Mouse (Mus musculus) layer of hippocampus, postnatal 14 days (tissue): Measurements from ENCODE around the gene Kirrel. TPM values are rescaled to one million over a fixed set of nuclear protein-coding genes. Genes with fewer than 3 reads are reported as not detected.
A peak's percentile ranks its signal among the peaks of the same experiment; 100 is the strongest.

Experiments
- DNase-seq, 2 experiments: peaks; one replicate each; pipeline ENCODE4 v3.0.0; 2021 to 2022; ENCODE audit warnings: low spot score in 2 of 2, mixed read lengths in 1 of 2
- total RNA-seq, 2 experiments: library from RNA; stranded (reverse); gene quantifications; 2 replicates each; pipeline ENCODE4 v1.2.3; 2021

Kirrel gene
- total RNA-seq, 2 experiments from 2014 or later, result 4.7 to 4.8 TPM

GRCm38 (mm10) chr3:87087146-87087545 is 87.4 kb downstream of the Kirrel start:
- no peak for DNase-seq

GRCm38 (mm10) chr3:87082235-87082634 is 92.3 kb downstream of the Kirrel start:
- no peak for DNase-seq

- DNase-seq, result no peak
Measured at GRCm38 (mm10) chr3:87079751-87080150, 94.8 kb downstream of the Kirrel start.

- DNase-seq, result no peak
Measured at GRCm38 (mm10) chr3:87079301-87079700, 95.2 kb downstream of the Kirrel start.

GRCm38 (mm10) chr3:87077681-87078080 is 96.9 kb downstream of the Kirrel start:
- DNase-seq, result no peak

- no peak for DNase-seq
Measured at GRCm38 (mm10) chr3:87076899-87077298, 97.6 kb downstream of the Kirrel start.

GRCm38 (mm10) chr3:87076161-87076560 is 98.4 kb downstream of the Kirrel start:
- no peak for DNase-seq

- DNase-seq, result no peak
Measured at GRCm38 (mm10) chr3:87072612-87073515, 101.7 kb downstream of the Kirrel start.

- DNase-seq, result no peak
Measured at GRCm38 (mm10) chr3:87072191-87072590, 102.4 kb downstream of the Kirrel start.

GRCm38 (mm10) chr3:87067396-87067975 is 107.1 kb downstream of the Kirrel start:
- DNase-seq, result no peak

GRCm38 (mm10) chr3:87053939-87054338 is 120.6 kb downstream of the Kirrel start:
- no peak for DNase-seq

GRCm38 (mm10) chr3:87047801-87048200 is 126.7 kb downstream of the Kirrel start:
- DNase-seq, result no peak

GRCm38 (mm10) chr3:87041733-87042132 is 132.8 kb downstream of the Kirrel start:
- no peak for DNase-seq

- no peak for DNase-seq
Measured at GRCm38 (mm10) chr3:87038500-87038899, 136.0 kb downstream of the Kirrel start.

GRCm38 (mm10) chr3:87034061-87034460 is 140.5 kb downstream of the Kirrel start:
- no peak for DNase-seq

- DNase-seq, result peak; percentile 77 to 81
Measured at GRCm38 (mm10) chr3:87033357-87033756, 141.2 kb downstream of the Kirrel start.

GRCm38 (mm10) chr3:87030855-87031254 is 143.7 kb downstream of the Kirrel start:
- DNase-seq, result peak; percentile 62 to 83

Other genes starting within 250 kb of the Kirrel start
- gene Cd1d1, start 175.3 kb downstream of the Kirrel start, total RNA-seq, result 1 to 10 TPM; 2.2 to 2.7 TPM
- 10 to 100 TPM; 32.1 to 35.6 TPM for gene Fcrls, start 89.0 kb upstream of the Kirrel start, total RNA-seq
- under 1 TPM; 0.16 to 0.19 TPM for gene Cd5l, start 183.1 kb upstream of the Kirrel start, total RNA-seq
- gene Fcrl1, start 201.6 kb upstream of the Kirrel start, total RNA-seq, result under 1 TPM in 1 of 2 experiments, not detected in 1; 0.24 TPM